Mouse (Mus musculus) right cerebral cortex, postnatal 14 days (tissue): ENCODE measurements around the gene Zfp960.
A peak's percentile ranks its signal among the peaks of the same experiment; 100 is the strongest.
"Not testable (repeated sequence)": the region's sequence is repeated elsewhere in the genome, so short reads cannot be mapped to it uniquely, and the experiment has no call there.

ENCODE experiments used
- DNase-seq: peaks from one replicate; pipeline ENCODE4 v3.0.0; 2022

Gene Zfp960

GRCm38 (mm10) chr17:17063628-17064494 lies at the start of gene Zfp960:
Zfp960 (plus strand) TSS chr17:17064113.
- DNase-seq = peak; percentile 50

- DNase-seq = not testable (repeated sequence)
Measured at GRCm38 (mm10) chr17:17018071-17018470, 45.8 kb upstream of the Zfp960 start.

- not testable (repeated sequence) for DNase-seq
Measured at GRCm38 (mm10) chr17:17059566-17059965, 4.3 kb upstream of the Zfp960 start.

- DNase-seq = not testable (repeated sequence)
Measured at GRCm38 (mm10) chr17:17120830-17121502, 57.1 kb downstream of the Zfp960 start, which contains the start of gene Zfp97. Zfp97 (plus strand) TSS chr17:17121415.
